Mouse (Mus musculus) kidney, adult 2 months (tissue): Measurements from ENCODE around the gene Arsa.

ENCODE experiments used
- CTCF ChIP-seq: fragments of 200-500 bp; conservative IDR thresholded peaks from 2 replicates; pipeline ENCODE4 v1.5.1; 2011; ENCODE audit warnings: low read depth, mild to moderate bottlenecking, control low read depth, low read length, moderate library complexity, mixed read lengths; ENCODE audit not compliant: insufficient read depth, insufficient read length
- POLR2A ChIP-seq: fragments of 200-500 bp; IDR thresholded peaks from one replicate; pipeline ENCODE4 v1.6.1; 2011; ENCODE audit warnings: low read depth, low read length, control low read depth

- TF ChIP-seq POLR2A (no peak), CTCF (no peak)
Measured at GRCm38 (mm10) chr15:89496131-89496530, 18.9 kb upstream of the Arsa start.
